Mouse (Mus musculus) layer of hippocampus, adult 18-20 months (tissue): ENCODE measurements at regions not wholly inside any gene's neighbourhood (a gene's known extent, or its start where the extent isn't known, plus 50 kb on each side); places are given as distances from the start of the nearest gene placed in this dataset.
"Not testable (repeated sequence)": the region's sequence is repeated elsewhere in the genome, so short reads cannot be mapped to it uniquely, and the experiment has no call there.

ENCODE experiments used
- DNase-seq, 2 experiments: peaks; one replicate each; pipeline ENCODE4 v3.0.0; 2022; ENCODE audit warnings: low spot score in 2 of 2

DNA sequence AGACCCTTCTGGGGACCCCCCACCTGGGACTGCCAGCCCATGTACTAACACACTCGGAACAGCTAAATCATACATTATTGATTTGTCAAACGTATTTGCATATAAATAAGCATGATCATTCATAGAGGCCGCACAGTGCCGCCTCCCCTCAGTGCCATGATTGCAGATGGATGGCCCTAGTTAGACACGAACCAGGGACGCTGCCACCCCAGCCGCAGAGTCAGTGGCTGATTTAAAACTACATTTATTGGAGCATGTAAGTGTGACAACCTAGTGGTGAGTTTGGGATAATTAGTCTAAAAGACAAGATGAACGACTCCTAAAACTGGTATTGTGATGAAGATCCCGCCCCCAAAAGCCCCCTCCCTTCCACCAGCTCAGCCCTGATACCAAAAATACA is 138.3 kb upstream of the Top1 start:
- no peak for DNase-seq

DNA sequence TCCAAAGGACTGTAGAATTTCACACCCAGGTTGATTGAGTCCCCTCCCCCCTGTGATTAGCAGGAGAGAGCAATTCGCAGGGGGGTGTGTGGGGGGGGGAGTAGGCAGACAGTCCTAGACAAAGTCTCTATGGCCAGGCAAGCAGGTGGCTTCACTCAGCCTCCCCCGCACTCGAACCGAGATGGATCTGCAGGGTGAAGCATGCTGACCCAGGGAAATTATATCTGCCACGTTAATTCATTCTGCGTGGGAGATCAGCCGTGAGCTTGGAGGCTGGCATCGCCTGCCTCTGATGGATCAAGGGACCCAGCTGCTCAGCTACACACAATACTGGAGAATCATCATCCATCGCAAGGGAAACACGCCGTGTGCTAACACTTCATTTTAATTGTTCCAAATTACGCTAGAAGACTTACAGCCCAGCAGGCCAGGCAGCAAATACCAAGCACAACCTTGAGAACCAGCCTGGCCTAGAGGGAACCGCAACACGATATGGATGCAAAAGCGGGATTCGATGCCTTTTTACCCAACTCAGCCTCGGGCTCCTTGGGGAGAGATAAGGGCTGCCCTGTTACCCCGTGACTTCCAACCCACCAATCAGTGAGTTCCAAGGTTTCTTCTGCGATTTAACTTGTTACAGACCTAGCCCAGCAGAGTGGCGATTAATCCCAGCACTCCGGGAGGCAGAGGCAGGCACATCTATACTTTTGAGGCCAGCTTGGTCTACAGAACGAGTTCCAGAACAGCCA is 137.7 kb upstream of the Top1 start:
- peak; percentile 7 to 34 for DNase-seq

DNA sequence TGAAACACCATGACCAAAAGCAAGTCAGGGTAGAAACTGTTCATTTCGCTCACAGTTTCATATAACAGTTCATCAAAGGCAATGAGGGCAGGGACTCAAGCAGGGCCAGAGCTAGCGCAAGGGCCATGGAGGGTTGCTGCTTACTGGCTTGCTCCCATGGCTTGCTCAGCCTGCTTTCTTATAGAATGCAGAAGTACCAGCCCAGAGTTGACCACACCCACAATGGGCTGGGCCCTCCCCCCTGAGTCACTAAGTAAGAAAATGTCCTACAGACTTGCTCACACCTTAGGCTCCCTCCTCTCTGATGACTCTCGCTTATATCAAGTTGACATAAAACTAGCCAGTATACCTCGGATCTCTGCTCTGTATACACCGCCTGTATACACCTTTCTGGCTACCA is 135.5 kb upstream of the Top1 start:
- DNase-seq: no peak

DNA sequence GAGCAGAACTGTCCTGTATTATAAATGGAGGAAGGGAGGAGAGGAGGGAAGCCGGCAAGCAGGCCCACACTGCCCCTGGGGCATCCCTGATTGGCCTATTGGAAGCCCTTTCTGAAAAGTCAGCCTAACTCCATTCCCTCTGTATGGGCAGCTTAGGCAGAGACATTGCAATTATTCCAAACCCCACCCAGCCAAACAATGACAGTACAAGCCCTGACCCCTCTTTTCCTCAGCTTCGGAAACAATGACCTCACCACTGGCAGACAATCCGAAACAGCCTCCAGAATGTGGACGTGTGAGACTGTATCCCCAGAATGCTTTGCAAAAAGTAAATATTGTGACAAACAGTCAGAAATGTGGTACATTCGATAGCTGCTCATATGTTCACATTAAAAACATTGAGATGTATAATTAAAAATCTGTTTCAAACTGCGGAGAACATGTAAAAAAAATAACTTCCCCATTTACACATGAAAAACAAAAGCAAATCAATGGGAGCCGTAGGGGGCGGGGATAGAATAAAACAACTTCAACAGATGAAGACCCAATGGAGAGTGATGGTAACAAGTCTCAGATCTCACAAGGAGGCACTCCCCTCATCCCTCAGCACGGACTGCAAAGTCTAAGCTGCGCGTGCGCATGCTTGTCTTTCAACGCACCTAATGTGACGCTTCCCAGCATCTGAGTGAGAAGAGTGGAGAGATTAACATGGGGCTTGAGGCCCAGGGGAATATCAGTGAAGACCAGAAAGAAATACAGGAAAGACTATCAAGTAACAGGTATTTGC is 134.9 kb upstream of the Top1 start:
- no peak for DNase-seq

DNA sequence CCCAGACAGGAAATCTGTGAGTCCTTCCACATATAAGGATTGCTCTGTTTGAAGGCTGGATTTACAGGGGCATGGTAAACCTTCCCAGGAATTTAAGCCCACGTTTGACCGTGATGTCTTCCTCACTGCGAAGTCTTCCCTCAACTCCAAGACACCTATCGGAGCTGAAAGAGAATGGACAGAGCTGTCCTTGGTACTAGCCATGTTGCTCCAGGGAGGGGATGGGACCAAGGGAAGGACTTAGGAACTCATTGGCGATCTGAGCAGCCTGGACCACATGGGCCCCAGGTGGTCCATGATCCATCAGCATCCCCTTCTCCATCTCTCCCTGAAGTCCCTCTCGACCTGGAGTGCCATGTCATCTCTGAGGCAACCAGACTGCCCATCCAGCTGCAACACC is 130.1 kb upstream of the Top1 start:
- no peak for DNase-seq

DNA sequence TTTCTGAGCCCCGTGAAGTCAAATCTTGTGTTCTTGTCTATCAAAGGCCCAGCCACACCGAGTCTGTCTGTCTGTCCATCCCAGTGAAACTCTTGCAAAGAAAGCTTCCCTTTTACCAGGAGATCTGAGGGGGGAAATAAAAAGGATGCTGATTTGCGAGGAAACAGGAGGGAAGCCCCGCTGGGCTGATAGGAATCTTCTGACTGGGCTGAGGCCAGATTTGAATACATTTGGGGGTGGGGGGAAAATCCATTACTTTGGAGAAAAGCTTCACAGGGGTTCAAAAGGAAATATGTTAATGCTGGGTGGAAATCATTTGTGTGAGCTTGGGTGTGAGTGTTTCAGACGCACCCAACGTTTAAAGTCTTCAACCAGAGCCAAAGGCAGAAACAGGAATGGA is 129.2 kb upstream of the Top1 start:
- DNase-seq: no peak

DNA sequence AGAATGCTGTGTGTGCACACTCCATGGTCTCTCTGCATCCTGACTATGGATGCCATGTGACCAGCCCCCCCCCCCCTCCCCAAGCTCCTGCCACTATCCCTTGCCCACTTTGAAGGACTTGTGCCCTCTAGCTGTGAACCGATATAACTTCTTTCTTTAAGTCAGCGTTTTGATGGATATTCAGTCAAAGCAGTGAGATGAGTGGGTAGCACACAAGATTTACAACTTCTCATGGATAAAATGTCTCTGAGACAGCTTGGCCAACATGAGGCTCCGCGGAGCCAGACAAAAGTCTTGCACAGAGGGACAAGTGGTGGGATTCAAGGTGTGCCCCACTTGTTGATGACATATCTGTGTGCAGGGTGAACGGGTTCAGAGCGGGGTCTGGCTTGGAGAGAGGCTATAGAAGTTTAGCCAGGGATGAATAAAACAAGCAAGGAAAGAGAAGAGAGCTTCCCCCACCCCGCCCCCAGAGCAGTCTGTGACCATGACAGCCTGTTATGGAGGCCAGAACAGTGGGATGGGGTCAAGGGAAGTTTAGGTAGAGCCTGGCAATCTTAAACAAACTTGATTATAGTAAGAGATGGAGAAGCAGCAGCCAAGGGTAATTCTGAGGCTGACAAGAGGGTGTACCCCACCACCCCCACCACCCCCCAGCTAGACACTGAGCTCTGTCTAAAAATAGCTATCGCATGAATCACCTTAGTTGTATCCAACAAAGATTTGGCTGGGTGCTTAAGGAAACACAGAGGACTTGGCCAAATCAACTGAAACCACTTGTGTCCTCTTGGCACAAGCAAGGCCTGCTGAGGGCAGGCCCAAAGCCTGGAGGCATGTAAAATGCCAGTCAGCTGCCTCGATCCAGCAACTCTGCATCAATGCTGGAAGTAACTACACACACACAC is 120.1 kb upstream of the Top1 start:
- DNase-seq: no peak

DNA sequence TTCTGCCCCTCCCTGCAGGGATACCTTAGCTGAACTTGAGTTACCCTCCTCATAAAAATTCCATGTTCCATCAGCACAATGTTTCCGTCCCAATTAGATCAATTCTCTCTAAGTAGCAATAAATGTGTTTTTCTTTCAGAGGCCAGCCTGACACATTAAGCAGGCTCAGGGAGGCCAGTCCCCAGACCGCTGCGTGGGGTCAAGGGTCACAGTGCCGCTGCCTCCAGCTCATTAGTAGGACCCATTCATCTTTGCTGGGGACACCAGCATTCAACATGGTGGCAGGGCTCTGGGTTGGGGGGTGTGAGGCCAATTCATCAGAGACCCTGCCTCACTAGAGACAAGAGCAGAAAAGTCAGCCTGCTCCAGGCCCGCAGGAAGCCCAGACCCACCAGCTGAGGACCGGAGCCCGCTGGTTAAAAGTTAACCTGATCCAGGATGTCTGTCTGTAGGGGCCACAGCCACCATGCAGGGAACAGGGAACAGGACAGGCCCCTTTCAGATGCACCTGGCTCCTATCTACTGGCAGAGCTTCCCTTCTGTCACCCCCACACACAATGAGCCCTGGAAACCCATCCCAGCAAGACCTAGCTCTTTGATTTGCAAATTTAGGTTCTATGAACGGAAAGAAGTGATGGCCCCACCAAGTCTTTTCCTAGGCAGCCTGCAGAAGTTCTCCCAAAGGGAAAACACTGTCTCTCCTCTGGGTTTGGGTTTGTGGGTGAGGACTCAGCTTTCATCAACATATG is 119.1 kb upstream of the Top1 start:
- DNase-seq: no peak

DNA sequence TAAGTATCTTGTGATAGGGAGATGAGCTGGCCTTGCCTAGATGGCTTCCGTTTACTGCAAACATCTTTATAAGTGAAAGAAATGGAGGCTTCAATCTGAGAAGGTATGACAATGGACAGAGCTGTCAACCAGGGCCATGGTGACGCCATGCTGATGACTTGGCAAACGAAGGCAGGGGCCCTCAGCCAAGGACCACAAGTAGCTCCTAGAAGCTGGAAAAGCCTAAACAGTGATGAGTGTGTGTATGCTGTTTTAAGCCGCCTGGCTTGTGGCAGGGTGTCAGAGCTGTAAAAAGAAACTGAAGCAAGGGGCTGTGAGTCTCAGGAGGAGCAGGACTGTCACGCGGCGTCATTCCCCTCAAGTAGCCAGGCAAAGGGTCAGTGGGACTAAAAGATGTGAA is 116.4 kb upstream of the Top1 start:
- DNase-seq: no peak

DNA sequence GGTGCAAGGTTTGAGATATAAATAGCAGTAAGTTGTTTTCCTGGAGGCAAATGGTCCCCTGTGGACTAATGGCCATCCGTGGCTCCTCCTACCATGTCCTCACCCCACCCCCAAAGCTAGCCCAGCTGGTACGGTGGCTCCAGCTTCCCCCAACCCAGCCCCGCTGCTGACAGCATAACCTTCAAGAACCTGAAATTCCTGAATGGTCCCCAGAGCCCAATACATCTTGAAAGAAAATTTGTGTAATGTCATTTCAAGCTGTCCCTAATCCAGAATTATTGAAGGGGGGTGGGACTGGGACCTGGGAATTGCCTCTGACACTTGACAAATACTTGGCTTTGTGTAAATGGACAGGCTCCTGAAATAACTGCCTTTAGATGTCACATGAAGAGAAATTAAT is 115.3 kb upstream of the Top1 start:
- DNase-seq: no peak

DNA sequence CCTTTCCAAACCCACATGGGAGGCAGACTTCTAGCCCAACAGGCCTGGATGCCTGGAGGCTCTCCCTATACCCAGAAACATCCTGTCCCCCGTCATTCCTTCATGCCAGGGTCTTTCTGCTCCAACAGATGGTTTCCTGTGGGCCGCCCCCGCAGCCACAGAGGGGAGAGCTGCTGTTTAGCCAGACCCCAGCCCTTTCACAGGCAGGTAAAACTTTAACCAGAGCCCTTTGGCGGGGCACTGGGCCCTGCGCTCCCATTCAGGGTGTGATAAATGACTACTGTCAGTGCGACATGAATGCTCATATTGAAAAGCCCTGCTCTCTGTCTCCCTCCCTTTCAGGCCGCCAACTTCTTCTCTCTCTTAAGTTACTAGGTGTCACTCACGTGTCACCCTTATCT is 108.4 kb upstream of the Top1 start:
- no peak for DNase-seq

DNA sequence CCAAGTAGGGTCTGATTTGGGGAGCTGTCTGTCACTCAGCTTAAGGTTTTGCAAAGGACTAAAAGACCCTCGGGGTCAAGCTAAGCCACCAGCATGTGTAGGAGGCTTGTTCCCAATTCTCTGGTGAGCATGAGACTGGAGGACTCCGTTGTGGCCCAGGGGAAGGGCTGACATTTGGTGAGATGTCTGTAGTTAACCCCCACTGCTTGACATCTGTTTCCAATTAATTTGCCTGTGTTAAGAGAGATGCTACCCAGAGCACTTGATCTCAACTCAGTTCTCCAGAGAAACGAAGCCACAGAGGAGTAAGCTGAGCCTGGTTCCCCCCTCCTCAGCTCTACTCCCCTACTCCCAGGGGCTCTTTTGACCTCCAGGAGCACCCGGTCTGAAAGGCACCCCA is 100.2 kb upstream of the Top1 start:
- no peak for DNase-seq

DNA sequence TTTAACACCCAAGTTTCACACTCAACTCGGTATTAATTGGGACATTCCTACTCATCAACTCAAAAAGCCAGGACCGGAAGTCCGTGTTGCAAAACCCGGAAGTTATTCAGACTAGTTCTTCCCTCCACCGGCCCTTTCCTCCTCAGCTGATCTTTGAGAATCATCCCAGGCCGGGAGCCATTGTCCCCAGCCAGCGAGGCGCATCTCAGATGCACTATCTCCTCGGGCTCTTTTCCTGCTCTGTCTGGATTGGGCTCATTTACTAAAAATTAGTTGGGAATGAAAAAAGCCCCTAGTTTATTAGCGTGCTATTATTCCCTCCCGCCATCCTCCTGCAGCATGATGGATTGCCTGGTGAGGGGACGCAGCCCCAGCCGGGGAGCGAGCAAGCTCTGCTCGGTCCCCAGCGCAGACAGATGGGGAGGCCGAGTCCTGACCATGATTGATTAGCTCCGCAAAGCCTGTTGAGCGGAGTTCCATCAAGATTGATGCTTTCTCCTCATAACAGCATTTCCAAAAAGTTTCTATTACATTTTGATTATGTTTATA is 93.5 kb upstream of the Top1 start:
- no peak for DNase-seq

DNA sequence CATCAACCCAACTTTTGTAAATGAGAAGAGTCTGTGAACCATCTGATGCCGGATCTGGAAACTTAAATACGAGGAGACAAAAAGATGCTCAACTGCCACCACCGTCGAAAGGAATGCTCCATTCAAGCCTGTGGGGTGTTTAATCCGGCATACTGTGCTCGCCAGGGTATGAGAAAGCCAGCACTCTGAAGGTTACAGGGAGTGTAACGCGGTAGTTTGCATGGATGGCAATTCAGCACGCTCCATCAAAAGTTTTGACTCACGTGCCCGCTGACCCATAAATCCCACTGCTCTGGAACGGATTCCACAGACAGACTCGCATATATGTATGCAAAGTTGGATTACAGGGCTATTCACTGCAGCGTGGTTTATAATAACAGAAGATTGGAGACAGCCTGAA is 84.0 kb upstream of the Top1 start:
- DNase-seq: no peak

DNA sequence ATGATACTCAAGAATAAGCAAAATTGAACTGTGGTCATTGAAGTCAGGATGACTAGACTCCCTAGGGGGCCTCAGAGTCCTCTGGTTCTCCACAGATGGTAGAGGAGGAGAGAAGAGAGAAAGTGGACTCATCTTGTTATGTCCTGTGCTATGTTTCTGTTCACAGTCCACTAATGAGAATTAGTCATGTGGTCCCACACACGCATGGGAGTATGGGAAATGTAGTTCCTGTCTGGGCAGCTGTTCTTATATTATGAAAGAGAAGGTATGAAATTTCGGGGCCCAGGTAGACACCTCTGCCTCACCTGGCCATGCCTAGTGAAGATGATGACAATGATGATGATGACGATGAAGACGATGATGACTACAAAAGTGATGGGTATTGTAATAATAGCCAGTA is 77.9 kb upstream of the Top1 start:
- DNase-seq: no peak

DNA sequence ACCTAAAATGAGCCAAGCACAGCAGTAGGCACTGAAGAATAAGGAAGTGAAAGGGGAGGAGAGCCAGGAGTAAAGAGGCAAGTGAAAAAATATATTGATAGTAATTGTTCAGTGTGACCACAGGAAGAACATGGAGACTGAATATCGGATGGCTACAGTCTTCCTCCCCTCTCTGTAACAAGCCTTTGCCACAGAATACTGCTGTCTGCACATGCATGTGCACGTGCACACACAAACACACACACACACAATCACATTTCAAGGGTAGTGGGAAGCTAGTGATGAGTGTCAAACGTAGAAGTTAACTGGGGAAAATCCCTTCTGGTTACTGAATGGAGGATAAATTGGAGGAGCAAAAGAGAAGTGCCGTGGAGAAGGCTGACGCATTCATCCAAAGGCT is 76.2 kb upstream of the Top1 start:
- DNase-seq: no peak

DNA sequence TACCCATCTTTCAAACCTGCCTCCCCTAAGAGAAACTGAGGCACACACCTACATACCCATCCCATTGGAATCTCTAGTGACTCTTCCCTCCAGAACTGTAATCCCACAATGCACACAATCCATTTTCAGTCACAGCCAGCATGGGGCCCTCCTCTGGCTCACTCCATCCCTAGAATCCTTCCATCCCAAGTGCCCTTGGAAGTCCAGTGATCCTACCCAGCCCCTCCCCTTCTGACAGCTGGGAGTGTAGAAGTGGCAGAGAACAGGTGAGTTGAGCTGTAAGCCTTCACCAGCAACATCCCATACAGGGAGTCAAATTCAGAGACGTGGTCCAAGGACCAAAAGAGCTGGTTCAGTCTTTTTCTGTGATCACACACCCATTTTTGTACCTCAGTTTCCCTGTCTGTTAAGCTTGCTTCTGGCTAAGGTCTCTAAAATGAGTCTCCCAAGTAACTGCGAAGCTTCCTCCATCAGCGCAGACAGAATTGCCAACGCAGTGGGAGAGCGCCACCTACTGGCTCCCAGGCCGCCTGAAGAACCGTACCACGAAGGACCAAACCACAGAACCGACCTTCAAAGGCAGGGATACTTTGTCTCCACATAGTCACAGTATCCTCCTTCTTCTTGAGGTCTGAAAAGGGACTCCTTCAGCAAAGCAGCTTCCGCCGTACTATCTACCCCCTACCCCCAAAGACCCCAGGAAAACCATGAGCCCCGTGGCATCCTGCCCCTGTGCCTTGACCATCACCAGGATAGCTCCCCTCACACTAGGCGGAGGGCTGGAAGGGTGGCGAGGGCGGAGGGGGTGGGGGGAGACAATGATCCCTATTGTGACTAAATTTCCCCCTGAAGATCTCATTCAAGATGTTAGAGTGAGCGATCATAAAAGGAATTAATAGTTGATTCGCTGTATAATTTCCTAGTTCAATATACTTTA is 67.0 kb upstream of the Top1 start:
- peak; percentile 81 to 91 for DNase-seq

DNA sequence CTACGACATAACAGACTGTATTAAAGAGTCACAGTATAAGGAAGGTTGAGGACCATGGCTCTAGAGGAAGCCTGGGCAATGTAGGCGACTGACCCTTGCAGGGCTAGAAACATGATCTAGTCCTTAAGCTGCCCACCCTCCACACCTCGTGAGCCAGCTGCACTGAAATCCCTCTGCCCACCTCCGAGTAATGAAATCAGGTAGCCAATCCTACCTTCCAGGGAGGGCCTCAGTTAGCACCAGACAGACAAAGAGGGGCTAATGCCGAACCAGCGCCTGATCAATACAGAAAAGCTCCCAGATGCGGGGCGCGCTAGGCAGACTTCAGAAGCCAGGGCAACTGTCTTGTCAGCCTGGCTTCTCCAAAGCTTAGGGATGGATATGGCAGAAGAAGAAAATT is 65.4 kb upstream of the Top1 start:
- no peak for DNase-seq

DNA sequence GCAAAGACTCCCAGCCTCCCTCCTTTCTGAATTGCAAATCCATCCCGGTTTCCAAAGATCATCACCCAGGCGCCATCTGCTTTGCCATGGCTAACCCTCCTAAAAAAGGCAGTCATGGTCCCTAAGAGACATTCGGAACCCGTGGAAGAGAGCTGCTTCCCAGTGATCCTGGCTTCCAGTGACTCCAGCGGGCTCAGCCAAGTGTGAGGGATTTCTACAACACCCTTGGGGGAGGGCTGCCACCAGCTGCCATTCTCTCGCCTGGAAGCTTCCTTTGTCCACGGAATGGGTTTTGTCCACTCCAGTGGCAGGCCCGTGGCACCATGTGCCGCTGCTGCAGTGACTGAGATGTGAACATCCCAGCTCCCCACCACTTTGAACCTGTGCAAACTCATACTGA is 64.7 kb upstream of the Top1 start:
- DNase-seq: no peak

DNA sequence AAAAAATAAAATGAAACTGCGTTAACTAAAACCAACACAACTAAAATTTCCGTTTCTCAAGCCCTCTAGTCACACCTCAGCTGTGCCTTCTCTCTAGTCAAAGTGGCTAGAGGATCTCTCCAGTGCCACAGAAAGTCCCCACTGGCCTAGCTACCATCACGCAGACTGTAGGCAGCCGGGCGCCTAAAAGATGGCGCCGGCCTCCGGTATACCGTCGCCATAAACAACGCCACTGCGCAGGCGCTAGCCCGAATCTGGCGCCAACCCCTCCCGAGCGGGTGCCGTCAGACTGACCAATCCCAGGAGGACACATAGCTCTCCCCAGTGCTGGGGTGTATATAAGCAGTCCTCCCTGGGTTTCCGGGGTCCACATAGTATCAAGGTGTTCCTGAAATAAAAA is 62.7 kb upstream of the Top1 start:
- not testable (repeated sequence) for DNase-seq
